Mouse (Mus musculus): ENCODE data around the gene Slc11a2. TPM values are rescaled to one million over a fixed set of nuclear protein-coding genes. Genes with fewer than 3 reads are reported as not detected.

The Slc11a2 gene
- total RNA-seq (2021): 10 to 100 TPM; 53.5 to 55.6 TPM

DNA sequence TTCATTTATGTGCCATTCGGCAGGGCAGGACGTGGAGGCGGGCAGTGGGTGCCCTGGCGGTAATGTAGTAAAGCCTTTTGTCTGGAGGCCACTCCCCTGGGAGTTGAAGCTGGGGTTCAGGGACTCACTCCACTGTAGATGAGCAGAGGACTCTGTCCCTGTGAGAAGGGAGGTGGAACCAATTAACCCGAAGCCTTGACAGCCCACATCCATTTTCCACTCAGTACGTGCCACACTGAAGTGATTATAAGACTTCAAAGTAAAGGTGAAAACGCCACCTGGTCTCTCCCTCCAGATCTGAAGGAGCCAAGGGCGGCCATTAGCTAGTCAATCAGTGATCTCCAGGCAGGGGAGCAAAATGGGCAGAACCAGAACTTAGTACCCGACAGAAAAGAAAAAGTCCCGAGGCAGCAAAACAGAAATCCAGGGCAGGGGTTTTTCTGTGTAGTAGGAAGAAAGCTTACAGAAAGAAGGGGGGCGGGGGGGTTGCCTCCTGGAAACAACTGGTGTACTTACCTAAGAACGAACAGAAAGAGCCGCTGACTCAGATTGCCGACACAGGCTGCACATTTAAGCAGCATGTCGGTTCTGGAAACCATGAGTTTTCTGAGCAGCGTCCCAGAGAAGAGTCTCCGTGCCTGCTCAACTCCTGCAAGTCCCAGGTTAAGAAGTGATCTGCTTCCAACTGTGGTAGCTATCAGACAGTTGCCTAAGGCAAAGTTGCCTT lies at the start of gene Slc11a2:
Gene Slc11a2 (minus strand): TSS at position 677 of the 727 bp plus-strand sequence.
- intact Hi-C loops (cut with DNase I): no loop called here
- no peak for DNase-seq (ENCODE audit: extremely low spot score in 1 of 2, low spot score in 2 of 2)

GRCm38 (mm10) chr15:100473926-100474503 lies 49.1 kb upstream of the Slc11a2 start:
- no peak for DNase-seq (ENCODE audit: extremely low spot score in 1 of 2, low spot score in 2 of 2)
- intact Hi-C loops (cut with DNase I): no loop called here

- no peak for DNase-seq (ENCODE audit: extremely low spot score in 1 of 2, low spot score in 2 of 2)
- intact Hi-C loops (cut with DNase I): no loop called here
Measured at GRCm38 (mm10) chr15:100470037-100470436, 45.2 kb upstream of the Slc11a2 start.

GRCm38 (mm10) chr15:100469189-100469545 lies 44.3 kb upstream of the Slc11a2 start:
- intact Hi-C loops (cut with DNase I): loop anchor here (5.0 to 10.0 kb wide), 2 partner anchors 204 to 213 kb away; no protein-coding TSS in a partner anchor

DNA sequence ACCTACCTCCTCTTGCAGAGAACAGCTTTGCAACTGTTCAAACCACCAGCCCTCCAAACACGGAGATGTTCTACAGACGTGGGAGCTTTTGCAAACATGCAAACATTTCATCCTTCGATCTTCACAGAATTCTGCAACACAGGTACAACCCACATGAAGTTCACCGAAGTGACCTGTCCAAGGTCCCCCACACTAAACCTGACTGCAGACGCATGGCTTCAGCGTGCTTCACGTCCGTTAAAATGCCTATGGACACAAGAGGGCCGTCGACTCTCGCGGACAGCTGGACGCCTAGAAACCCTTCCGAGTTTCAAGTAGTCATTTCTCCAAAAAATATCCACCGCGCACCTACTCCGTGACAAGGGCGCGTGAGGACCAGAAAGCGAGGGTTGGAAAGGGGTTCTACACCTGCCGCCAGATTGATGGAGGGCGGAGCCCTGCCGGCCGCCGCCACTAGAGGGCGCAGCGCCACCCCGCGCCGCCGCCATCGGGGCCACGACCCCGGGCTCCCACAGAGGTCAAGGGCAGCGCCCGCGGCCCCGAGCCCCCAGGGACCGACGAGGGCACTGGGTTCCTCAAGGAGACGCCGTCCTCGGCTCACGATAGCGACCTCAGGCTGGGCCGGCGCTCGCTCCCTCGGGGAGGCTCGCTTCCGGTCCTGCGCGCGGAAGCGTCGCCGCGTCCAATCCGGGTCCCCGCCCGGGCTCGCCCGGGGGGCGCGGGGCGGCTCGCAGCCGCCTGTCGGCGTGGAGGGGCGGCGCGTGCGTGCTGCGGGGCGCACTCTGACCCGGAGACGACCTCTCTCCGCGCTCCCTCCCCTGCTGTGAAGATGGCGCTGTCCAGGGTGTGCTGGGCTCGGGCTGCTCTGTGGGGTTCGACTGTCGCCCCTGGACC lies 43.7 kb upstream of the Slc11a2 start, which contains the start of gene Letmd1:
Gene Letmd1 (plus strand): TSS at position 729 of the 894 bp plus-strand sequence.
- intact Hi-C loops (cut with DNase I): loop anchor here (5.0 to 10.0 kb wide), 2 partner anchors 204 to 214 kb away; no protein-coding TSS in a partner anchor
- peak; percentile 85 to 95 for DNase-seq (ENCODE audit: extremely low spot score in 1 of 2, low spot score in 2 of 2)

More at GRCm38 (mm10) chr15:100469189-100469545, 44.3 kb upstream of the Slc11a2 start:
- no peak for DNase-seq (ENCODE audit: extremely low spot score in 1 of 2, low spot score in 2 of 2)

GRCm38 (mm10) chr15:100467738-100468137 lies 42.9 kb upstream of the Slc11a2 start:
- DNase-seq (ENCODE audit: extremely low spot score in 1 of 2, low spot score in 2 of 2): no peak
- intact Hi-C loops (cut with DNase I): loop anchor here (5.0 to 10.0 kb wide), 2 partner anchors 203 to 215 kb away; no protein-coding TSS in a partner anchor

- intact Hi-C loops (cut with DNase I): loop anchor here (5.0 to 10.0 kb wide), 2 partner anchors 201 to 217 kb away; no protein-coding TSS in a partner anchor
Measured at GRCm38 (mm10) chr15:100465432-100465831, 40.6 kb upstream of the Slc11a2 start.

GRCm38 (mm10) chr15:100463712-100464111 lies 38.8 kb upstream of the Slc11a2 start:
- peak; percentile 58 to 69 for DNase-seq (ENCODE audit: extremely low spot score in 1 of 2, low spot score in 2 of 2)
- intact Hi-C loops (cut with DNase I): loop anchor here (10.0 kb wide), 1 partner anchor 199 kb away; no protein-coding TSS in a partner anchor

More at GRCm38 (mm10) chr15:100465432-100465831, 40.6 kb upstream of the Slc11a2 start:
- DNase-seq (ENCODE audit: extremely low spot score in 1 of 2, low spot score in 2 of 2): no peak

GRCm38 (mm10) chr15:100462086-100462485 lies 37.2 kb upstream of the Slc11a2 start:
- intact Hi-C loops (cut with DNase I): loop anchor here (10.0 kb wide), 1 partner anchor 197 kb away; no protein-coding TSS in a partner anchor

DNA sequence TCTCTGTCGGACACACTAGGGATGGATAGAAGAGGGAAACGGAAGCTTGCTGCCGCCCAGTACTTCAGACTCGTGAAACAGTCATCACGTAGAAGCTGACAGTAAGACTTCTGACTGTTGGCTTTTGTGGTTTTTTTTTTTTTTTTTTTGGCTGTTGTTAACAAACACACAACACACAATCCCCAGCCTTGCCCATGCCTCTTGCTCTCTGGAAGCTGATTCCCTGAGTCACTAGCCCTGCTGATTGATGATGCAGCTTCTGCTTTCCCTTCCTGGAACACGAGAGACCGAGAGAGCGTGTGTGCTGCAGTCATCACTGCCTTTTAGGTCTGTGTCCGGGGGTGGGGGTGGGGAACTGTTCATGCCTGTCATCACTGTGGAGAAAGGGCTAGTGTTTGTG lies 36.8 kb upstream of the Slc11a2 start:
- intact Hi-C loops (cut with DNase I): loop anchor here (10.0 kb wide), 1 partner anchor 197 kb away; no protein-coding TSS in a partner anchor
- no peak for DNase-seq (ENCODE audit: extremely low spot score in 1 of 2, low spot score in 2 of 2)

More at GRCm38 (mm10) chr15:100462086-100462485, 37.2 kb upstream of the Slc11a2 start:
- no peak for DNase-seq (ENCODE audit: extremely low spot score in 1 of 2, low spot score in 2 of 2)

GRCm38 (mm10) chr15:100460942-100461341 lies 36.1 kb upstream of the Slc11a2 start:
- intact Hi-C loops (cut with DNase I): loop anchor here (10.0 kb wide), 1 partner anchor 196 kb away; no protein-coding TSS in a partner anchor
- DNase-seq (ENCODE audit: extremely low spot score in 1 of 2, low spot score in 2 of 2): no peak

DNA sequence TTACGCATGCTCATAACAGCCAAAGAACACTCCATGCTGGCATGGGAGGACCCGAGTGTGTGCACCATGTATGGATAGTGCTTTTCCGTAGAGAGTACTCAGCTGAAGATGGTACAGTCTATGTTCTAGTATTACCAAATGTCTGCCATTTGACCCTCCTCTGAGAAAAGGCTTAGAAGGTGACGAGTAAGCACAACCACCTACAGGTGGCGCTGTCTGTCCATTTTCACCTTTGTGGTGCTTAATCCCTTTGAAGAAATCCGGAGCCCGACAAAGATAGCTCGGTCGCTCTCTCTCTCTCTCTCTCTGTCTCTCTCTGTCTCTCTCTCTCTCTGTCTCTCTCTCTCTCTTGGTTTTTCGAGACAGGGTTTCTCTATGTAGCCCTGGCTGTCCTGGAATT lies 33.2 kb upstream of the Slc11a2 start:
- intact Hi-C loops (cut with DNase I): loop anchor here (5.0 kb wide), 1 partner anchor 436 kb away; no protein-coding TSS in a partner anchor
- peak in 1 of 2 experiments; percentile 74 for DNase-seq (ENCODE audit: extremely low spot score in 1 of 2, low spot score in 2 of 2)

GRCm38 (mm10) chr15:100457340-100457739 lies 32.5 kb upstream of the Slc11a2 start:
- DNase-seq (ENCODE audit: extremely low spot score in 1 of 2, low spot score in 2 of 2): peak; percentile 49 to 77
- intact Hi-C loops (cut with DNase I): loop anchor here (5.0 kb wide), 1 partner anchor 435 kb away; no protein-coding TSS in a partner anchor

DNA sequence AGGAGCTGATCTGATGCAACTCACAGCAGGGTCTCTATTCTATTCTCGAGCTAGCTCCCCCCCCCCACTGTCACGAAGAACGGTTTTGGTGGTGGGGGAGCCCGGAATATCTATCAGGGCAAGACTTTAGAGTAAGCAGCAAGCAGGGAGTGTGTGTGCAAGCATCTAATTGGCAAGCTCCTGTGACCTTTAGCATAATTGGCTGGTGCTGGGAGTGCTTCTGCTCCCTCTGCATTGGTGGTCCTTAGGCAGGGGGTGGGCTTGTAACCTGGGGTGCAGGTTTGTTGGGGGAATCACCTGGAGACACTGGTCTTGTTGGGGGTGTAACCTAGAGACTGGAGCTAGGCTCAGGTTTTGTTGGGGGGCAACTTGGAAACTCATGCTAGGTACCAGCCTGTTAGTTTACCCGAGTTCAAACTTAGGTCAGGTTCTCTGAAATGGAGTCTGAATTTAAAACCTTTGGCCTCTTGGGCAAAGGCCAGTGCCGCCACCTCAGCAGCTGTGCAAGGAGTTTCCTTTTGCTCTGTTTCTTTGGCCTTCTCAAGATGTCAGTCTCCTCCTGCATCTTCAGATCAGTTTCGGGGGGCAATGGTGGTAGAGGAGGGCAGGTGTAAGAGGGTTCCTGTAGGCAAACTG lies 31.6 kb upstream of the Slc11a2 start:
- DNase-seq (ENCODE audit: extremely low spot score in 1 of 2, low spot score in 2 of 2): no peak
- intact Hi-C loops (cut with DNase I): loop anchor here (5.0 kb wide), 1 partner anchor 434 kb away; no protein-coding TSS in a partner anchor

DNA sequence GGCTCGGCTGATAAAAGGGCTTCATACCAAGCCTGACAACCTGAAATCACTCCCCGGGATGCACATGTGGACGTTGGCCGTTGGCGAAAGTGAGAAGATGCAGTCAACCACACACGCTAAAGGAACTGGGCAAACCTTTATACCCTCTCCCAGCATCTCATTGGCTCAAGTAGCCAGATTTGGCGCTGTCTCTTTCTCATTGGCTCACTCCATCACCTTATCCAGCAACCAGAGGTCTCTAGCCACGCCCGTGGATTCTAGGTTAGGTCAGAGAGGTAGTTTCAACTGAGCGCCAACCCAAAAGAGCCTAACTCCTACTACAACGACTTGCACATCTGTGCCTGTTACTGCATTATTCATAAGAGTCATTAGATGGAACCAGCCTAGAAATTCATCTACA lies 27.6 kb upstream of the Slc11a2 start:
- intact Hi-C loops (cut with DNase I): no loop called here
- no peak for DNase-seq (ENCODE audit: extremely low spot score in 1 of 2, low spot score in 2 of 2)

GRCm38 (mm10) chr15:100451245-100451644 lies 26.4 kb upstream of the Slc11a2 start:
- DNase-seq (ENCODE audit: extremely low spot score in 1 of 2, low spot score in 2 of 2): peak; percentile 40 to 70
- intact Hi-C loops (cut with DNase I): no loop called here

GRCm38 (mm10) chr15:100449495-100449894 lies 24.6 kb upstream of the Slc11a2 start:
- intact Hi-C loops (cut with DNase I): no loop called here
- DNase-seq (ENCODE audit: extremely low spot score in 1 of 2, low spot score in 2 of 2): no peak

DNA sequence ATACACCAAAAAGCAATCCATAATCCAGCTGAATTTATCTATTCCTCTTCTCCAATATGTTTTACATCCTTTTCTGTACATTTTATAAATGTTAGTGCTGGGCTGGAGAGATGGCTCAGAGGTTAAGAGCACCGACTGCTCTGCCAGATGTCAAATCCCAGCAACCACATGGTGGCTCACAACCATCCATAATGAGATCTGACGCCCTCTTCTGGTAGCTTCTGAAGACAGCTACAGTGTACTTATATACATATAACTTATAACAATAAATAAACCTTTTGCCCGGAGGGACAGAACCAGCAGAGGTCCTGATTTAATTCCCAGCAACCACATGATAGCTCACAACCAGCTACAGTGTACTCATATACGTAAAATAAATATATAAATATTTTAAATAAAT lies 23.7 kb upstream of the Slc11a2 start:
- intact Hi-C loops (cut with DNase I): no loop called here

More for the DNA sequence above, 23.7 kb upstream of the Slc11a2 start:
- no peak for DNase-seq (ENCODE audit: extremely low spot score in 1 of 2, low spot score in 2 of 2)

Data from left cerebral cortex, postnatal 10 days (tissue).